Mouse (Mus musculus) heart, postnatal 0 days (tissue): Measurements from ENCODE around the gene Arhgap45.

ENCODE experiments used
- CTCF ChIP-seq: IDR thresholded peaks from 2 replicates; pipeline ENCODE4 v1.5.1; 2016; ENCODE audit warnings: antibody characterized with exemption, control low read depth, low read depth
- EP300 ChIP-seq: IDR thresholded peaks from 2 replicates; pipeline ENCODE4 v1.6.1; 2016; ENCODE audit warnings: antibody characterized with exemption, low read depth

- TF ChIP-seq CTCF (no peak), EP300 (peak; percentile 99)
Measured at GRCm38 (mm10) chr10:80039559-80039979, 23.1 kb downstream of the Arhgap45 start, which contains the start of gene Polr2e.
